Mouse (Mus musculus) brain, adult 10 weeks (tissue): ENCODE measurements around the gene Olfr1191-ps1. TPM values are rescaled to one million over a fixed set of nuclear protein-coding genes. Genes with fewer than 3 reads are reported as not detected.

ENCODE experiments used
- polyA plus RNA-seq: library from polyadenylated mRNA; stranded (reverse); fragments of 350-450 nt; fragmentation: Illumina TruSeq; extraction: RNeasy Lipid Tissue Mini Kit (QIAGEN cat#74804); gene quantifications from one replicate; pipeline ENCODE4 v1.2.3, GENCODE M21; 2015; ENCODE audit warnings: low read depth, low replicate concordance

The Olfr1191-ps1 gene
- not detected for polyA plus RNA-seq

GRCm38 (mm10) chr2:88640242-88640641 lies at the start of gene Olfr1191-ps1:
Gene Olfr1191-ps1, plus strand, starts transcription at chr2:88640542.

GRCm38 (mm10) chr2:88648209-88648608 lies 7.9 kb downstream of the Olfr1191-ps1 start, which contains the start of gene Olfr1192-ps1:
Gene Olfr1192-ps1, plus strand, starts transcription at chr2:88648509.

GRCm38 (mm10) chr2:88675328-88675727 lies 35.0 kb downstream of the Olfr1191-ps1 start, which contains the start of gene Olfr1193:
Gene Olfr1193, plus strand, starts transcription at chr2:88675628.

GRCm38 (mm10) chr2:88689087-88689486 lies 48.7 kb downstream of the Olfr1191-ps1 start, which contains the start of gene Olfr1195:
Gene Olfr1195, minus strand, starts transcription at chr2:88689187.

Other genes with a start within 250 kb of the Olfr1191-ps1 start
- gene Olfr1179, start 234.1 kb upstream of the Olfr1191-ps1 start, polyA plus RNA-seq: not detected
- gene Olfr1180, start 221.4 kb upstream of the Olfr1191-ps1 start, polyA plus RNA-seq: not detected
- gene Olfr1181, start 214.4 kb upstream of the Olfr1191-ps1 start, polyA plus RNA-seq: not detected
- gene Gm13757, start 191.4 kb upstream of the Olfr1191-ps1 start, polyA plus RNA-seq: not detected
- gene Olfr1183, start 185.7 kb upstream of the Olfr1191-ps1 start, polyA plus RNA-seq: not detected
- not detected for gene Olfr1184, start 156.9 kb upstream of the Olfr1191-ps1 start, polyA plus RNA-seq
- gene Olfr1185-ps1, start 147.2 kb upstream of the Olfr1191-ps1 start, polyA plus RNA-seq: not detected
- not detected for gene Olfr1186, start 122.0 kb upstream of the Olfr1191-ps1 start, polyA plus RNA-seq
- gene Olfr1188, start 83.6 kb upstream of the Olfr1191-ps1 start, polyA plus RNA-seq: not detected
- gene Olfr1189, start 54.1 kb upstream of the Olfr1191-ps1 start, polyA plus RNA-seq: not detected
- not detected for gene Olfr1192-ps1, start 8.0 kb downstream of the Olfr1191-ps1 start, polyA plus RNA-seq
- not detected for gene Olfr1193, start 35.1 kb downstream of the Olfr1191-ps1 start, polyA plus RNA-seq
- not detected for gene Olfr1195, start 48.6 kb downstream of the Olfr1191-ps1 start, polyA plus RNA-seq
- not detected for gene Olfr1196, start 64.1 kb downstream of the Olfr1191-ps1 start, polyA plus RNA-seq
- not detected for gene Olfr1197, start 91.8 kb downstream of the Olfr1191-ps1 start, polyA plus RNA-seq
- not detected for gene Olfr1198, start 110.8 kb downstream of the Olfr1191-ps1 start, polyA plus RNA-seq
- gene Olfr1199, start 119.9 kb downstream of the Olfr1191-ps1 start, polyA plus RNA-seq: not detected
- not detected for gene Olfr1200, start 129.9 kb downstream of the Olfr1191-ps1 start, polyA plus RNA-seq
- not detected for gene Olfr1201, start 152.5 kb downstream of the Olfr1191-ps1 start, polyA plus RNA-seq
- gene Olfr1202, start 174.0 kb downstream of the Olfr1191-ps1 start, polyA plus RNA-seq: not detected
- gene Olfr1205, start 189.2 kb downstream of the Olfr1191-ps1 start, polyA plus RNA-seq: not detected
- not detected for gene Olfr1204, start 208.8 kb downstream of the Olfr1191-ps1 start, polyA plus RNA-seq
- not detected for gene Olfr1206, start 222.7 kb downstream of the Olfr1191-ps1 start, polyA plus RNA-seq